In genomic region chr11:4461154-4461553, GRCm38 (mm10) we compare ENCODE assay signal across 14 mouse cellular contexts. TPM values are rescaled to one million over a fixed set of nuclear protein-coding genes. Genes with fewer than 3 reads are reported as not detected.
DNase-seq lines count a peak whose midpoint lies in the region; ATAC-seq and TF ChIP-seq lines count a peak whose summit lies in the region.
"Had no signal": no experiment of that assay in that cellular context is flagged by ENCODE, and none has a peak within 500 bp of the region (broad histone marks: within the 10 kb centered on the region; RNA-seq: fewer than 3 reads in every experiment).

No protein-coding gene starts in this region.

- ATAC-seq in kidney, embryonic 16.5 days (ENCODE audit: low FRiP score, low TSS enrichment): no peak
- no peak for ATAC-seq in erythroblast, adult 5-6 weeks (replicated peaks; ENCODE audit: low FRiP score, poor library complexity, severe bottlenecking)

- DNase-seq in kidney, postnatal 10 days: peak; percentile 49
- peak; percentile 73 for DNase-seq in ES-E14 (ENCODE audit: low read depth, low spot score)
- peak; percentile 67 for DNase-seq in embryo, embryonic 10.5 days (ENCODE audit: low spot score)
- DNase-seq in mesoderm, embryonic 11.5 days (ENCODE audit: low read depth, low spot score): peak; percentile 45
- no peak for DNase-seq in layer of hippocampus, postnatal 36 days
- DNase-seq: adrenal gland, postnatal 14 days; cerebellum, adult 18-20 months; layer of hippocampus, adult 9-11 months; thymus, postnatal 4 days had no signal

- 16% methylated on average over 12 of the region's 12 CpGs for WGBS in kidney, embryonic 16.5 days

- no peak overlapping the region for H3K27ac ChIP-seq in kidney, embryonic 16.5 days (ENCODE audit: low read length)
- H3K27ac ChIP-seq in ES-E14 (ENCODE audit: insufficient read depth, low read depth, low read length, poor library complexity, severe bottlenecking): no peak overlapping the region
- H3K27ac ChIP-seq: limb, embryonic 12.5 days had no signal

- H3K9me3 ChIP-seq in kidney, embryonic 16.5 days (ENCODE audit: low read length): no peaks in the 10 kb centered on the region
- no peaks in the 10 kb centered on the region for H3K9me3 ChIP-seq in ES-E14 (ENCODE audit: control insufficient read depth, insufficient read depth, low read depth, low read length)
- H3K9me3 ChIP-seq: G1E; limb, embryonic 12.5 days had no signal

- no peaks in the 10 kb centered on the region for H3K36me3 ChIP-seq in kidney, embryonic 16.5 days (ENCODE audit: insufficient read depth, low read length)
- H3K36me3 ChIP-seq in ES-E14 (ENCODE audit: control insufficient read depth, insufficient read depth, low read length, poor library complexity, severe bottlenecking): no peaks in the 10 kb centered on the region
- H3K36me3 ChIP-seq: G1E; limb, embryonic 12.5 days had no signal

- H3K4me2 ChIP-seq in kidney, embryonic 16.5 days (replicated peaks; ENCODE audit: low read depth, low read length): no peak overlapping the region
- H3K4me2 ChIP-seq: heart, embryonic 11.5 days; limb, embryonic 12.5 days had no signal

- no peaks in the 10 kb centered on the region; the same call in 1 of the 2 replicates for H3K27me3 ChIP-seq in kidney, embryonic 16.5 days (ENCODE audit: insufficient read depth, low read length)

- no peaks in the 10 kb centered on the region; the same call in 1 of the 2 replicates for H3K4me1 ChIP-seq in kidney, embryonic 16.5 days (ENCODE audit: insufficient read depth, low read length)
- H3K4me1 ChIP-seq in ES-E14 (ENCODE audit: control insufficient read depth in 2 of 2, insufficient read depth in 2 of 2, low read length in 2 of 2, poor library complexity in 1 of 2): peaks cover 14 to 36% of the 10 kb centered on the region in 2 experiments

- in situ Hi-C loops in ES-E14 (cut with MboI; ENCODE audit: low sequenced_read_pairs in 2 of 2, unreplicated experiment in 2 of 2): no loop called here

- H3K9ac ChIP-seq in kidney, embryonic 16.5 days (replicated peaks; ENCODE audit: low read length): no peak overlapping the region
- H3K9ac ChIP-seq in ES-E14 (ENCODE audit: insufficient read depth, low read depth, low read length, poor library complexity, severe bottlenecking): no peak overlapping the region
- H3K9ac ChIP-seq: limb, embryonic 12.5 days had no signal

- no peak overlapping the region for H3K4me3 ChIP-seq in kidney, embryonic 16.5 days (ENCODE audit: low read length)
- H3K4me3 ChIP-seq in ES-E14 (ENCODE audit: insufficient read depth in 1 of 2, low read depth in 1 of 2, low read length in 2 of 2, poor library complexity in 1 of 2, severe bottlenecking in 1 of 2): peak overlapping the region in 1 of 2 experiments; percentile 32; a peak in 2 of 4 replicates
- H3K4me3 ChIP-seq: limb, embryonic 12.5 days had no signal

TF ChIP-seq in ES-E14, 5 proteins besides CTCF, POLR2A, EP300 and RAD21:
- TF ChIP-seq MAFK (IDR thresholded peaks at IDR 0.05; ENCODE audit: insufficient read depth, low read depth, low read length): 0 out of 2 replicates have a peak, but pooled peaks have one; percentile 39
- no peak for TF ChIP-seq CHD2 (IDR thresholded peaks at IDR 0.05; ENCODE audit: low read depth, low read length)

RNA-seq across cellular contexts. Expression of gene Hormad2, which starts 20.2 kb away (rescaled TPM):
- polyA plus RNA-seq in kidney, embryonic 16.5 days (2015; fragmentation: Nextera tagmentation; extraction: Ambion mirVana): 0.51 and 0.66 TPM in 2 replicates
- 11.6 and 12.3 TPM in 2 replicates for total RNA-seq in ES-E14 (2012; rRNA removed)
- total RNA-seq in erythroblast, adult 5-6 weeks (2015; ENCODE audit: low replicate concordance): not detected in 2 replicates
- total RNA-seq in erythroblast, adult 5-6 weeks (2017; ENCODE audit: low replicate concordance): not detected in 2 replicates
- total RNA-seq in layer of hippocampus, postnatal 36 days (2021): under 1 TPM in 1 of 2 experiments, not detected in 1; 0.60 TPM

Comparison
In these comparisons a context has a peak if more than half of its experiments do, and no peak if none do; other contexts are left out.
1. DNase-seq: peak in kidney, postnatal 10 days (single experiment), ES-E14 (single experiment), embryo, embryonic 10.5 days (single experiment) and mesoderm, embryonic 11.5 days (single experiment); none in layer of hippocampus, postnatal 36 days (0 of 2).